Mouse (Mus musculus) thymus, adult 2 months (tissue): ENCODE measurements around the gene Arl6ip4. TPM values are rescaled to one million over a fixed set of nuclear protein-coding genes. Genes with fewer than 3 reads are reported as not detected.
A peak's percentile ranks its signal among the peaks of the same experiment; 100 is the strongest.

Experiments used
- DNase-seq: peaks from one replicate; pipeline ENCODE4 v3.0.0; 2021
- H3K27ac ChIP-seq: fragments of 200-500 bp; 2 replicates; pipeline ENCODE4 v1.5.1; 2012; ENCODE audit warnings: low read length, control low read depth; ENCODE audit not compliant: control insufficient read depth, insufficient read depth
- H3K27me3 ChIP-seq: fragments of 200-500 bp; 2 replicates; pipeline ENCODE4 v1.6.1; 2012; ENCODE audit warnings: mild to moderate bottlenecking, low read length, moderate library complexity, mixed read lengths; ENCODE audit not compliant: control insufficient read depth, insufficient read depth
- H3K36me3 ChIP-seq: fragments of 200-500 bp; 2 replicates; pipeline ENCODE4 v1.6.1; 2012; ENCODE audit warnings: mild to moderate bottlenecking, low read length, moderate library complexity; ENCODE audit not compliant: control insufficient read depth, insufficient read depth
- H3K4me1 ChIP-seq: fragments of 200-500 bp; replicated peaks from 2 replicates; pipeline ENCODE4 v1.6.1; 2012; ENCODE audit warnings: low read length; ENCODE audit not compliant: control insufficient read depth, insufficient read depth
- H3K4me3 ChIP-seq: fragments of 200-500 bp; 2 replicates; pipeline ENCODE4 v1.5.1; 2012; ENCODE audit warnings: mild to moderate bottlenecking, low read length, control low read depth, moderate library complexity; ENCODE audit not compliant: control insufficient read depth, insufficient read depth
- CTCF ChIP-seq: fragments of 200-500 bp; IDR thresholded peaks from 2 replicates; pipeline ENCODE4 v1.5.1; 2012; ENCODE audit warnings: mild to moderate bottlenecking, control low read depth, low read length, moderate library complexity, borderline replicate concordance; ENCODE audit not compliant: control insufficient read depth, poor library complexity, insufficient read depth; ENCODE audit errors: extremely low read depth
- POLR2A ChIP-seq: fragments of 200-500 bp; IDR thresholded peaks from 2 replicates; pipeline ENCODE4 v1.6.1; 2012; ENCODE audit warnings: mild to moderate bottlenecking, low read length, control low read depth, moderate library complexity; ENCODE audit not compliant: control insufficient read depth, poor library complexity, insufficient read depth; ENCODE audit errors: extremely low read depth
- WGBS: fragments of 180-500 bp; shearing (Covaris S2); methylation state at CpG from one replicate; pipeline ENCODE4 v1.1.7; 2018; 5-methylcytosine and 5-hydroxymethylcytosine counted together
- polyA plus RNA-seq: library from polyadenylated mRNA; depleted of rRNA; stranded (reverse); fragments of >200 nt; gene quantifications from 2 replicates; pipeline ENCODE4 v1.2.3, GENCODE M21; 2012; rRNA removed

The Arl6ip4 gene
- polyA plus RNA-seq, 1 experiment = 50.8 TPM

- H3K27me3 ChIP-seq = no peaks in the 10 kb centered on the region
- no peak overlapping the region for H3K27ac ChIP-seq
- 96% methylated on average over 10 of the region's 10 CpGs for WGBS
- peaks cover 38% of the 10 kb centered on the region for H3K4me1 ChIP-seq
- H3K4me3 ChIP-seq = no peak overlapping the region
- DNase-seq = no peak
- H3K36me3 ChIP-seq = no peaks in the 10 kb centered on the region
- TF ChIP-seq POLR2A = no peak
- TF ChIP-seq CTCF = no peak
These were observed 45.9 kb downstream of the Arl6ip4 start for GRCm38 (mm10) chr5:124161831-124162230.

GRCm38 (mm10) chr5:124162577-124162976, 46.7 kb downstream of the Arl6ip4 start:
- H3K27me3 ChIP-seq = no peaks in the 10 kb centered on the region
- H3K27ac ChIP-seq = peak overlapping the region; percentile 10; the same call in 1 of the 2 replicates
- no peaks in the 10 kb centered on the region for H3K36me3 ChIP-seq
- H3K4me3 ChIP-seq = no peak overlapping the region
- H3K4me1 ChIP-seq = peaks cover 45% of the 10 kb centered on the region
- peak; percentile 87 for DNase-seq
- WGBS = 81% methylated on average over 5 of the region's 5 CpGs
- TF ChIP-seq POLR2A = no peak
- no peak for TF ChIP-seq CTCF

- no peaks in the 10 kb centered on the region for H3K36me3 ChIP-seq
- peaks cover 53% of the 10 kb centered on the region for H3K4me1 ChIP-seq
- H3K4me3 ChIP-seq = no peak overlapping the region
- TF ChIP-seq POLR2A = no peak
- TF ChIP-seq CTCF = no peak
- H3K27me3 ChIP-seq = no peaks in the 10 kb centered on the region
- no peak overlapping the region for H3K27ac ChIP-seq
- WGBS = 91% methylated on average over 11 of the region's 11 CpGs
- no peak for DNase-seq
These were observed 47.6 kb downstream of the Arl6ip4 start for GRCm38 (mm10) chr5:124163445-124163844.

GRCm38 (mm10) chr5:124165622-124166570, 50.0 kb downstream of the Arl6ip4 start:
- Histone ChIP-seq H3K36me3 (no peaks in the 10 kb centered on the region), H3K27ac (peak overlapping the region; percentile 90), H3K4me1 (peaks cover 56% of the 10 kb centered on the region), H3K4me3 (no peak overlapping the region), H3K27me3 (no peaks in the 10 kb centered on the region)
- peak; percentile 75 for DNase-seq
- whole genome bisulfite sequencing = 27% methylated on average over 15 of the region's 15 CpGs
- TF ChIP-seq CTCF (peak; percentile 42; the same call in 1 of the 2 replicates), POLR2A (no peak)

- Histone ChIP-seq H3K36me3 (no peaks in the 10 kb centered on the region), H3K4me1 (peaks cover 56% of the 10 kb centered on the region), H3K27ac (peak overlapping the region; percentile 90), H3K4me3 (no peak overlapping the region), H3K27me3 (no peaks in the 10 kb centered on the region)
- no peak for DNase-seq
- TF ChIP-seq POLR2A = no peak
- no peak for TF ChIP-seq CTCF
These were observed 50.9 kb downstream of the Arl6ip4 start for GRCm38 (mm10) chr5:124166741-124167140.

GRCm38 (mm10) chr5:124167621-124168020, 51.7 kb downstream of the Arl6ip4 start:
- H3K4me3 ChIP-seq = no peak overlapping the region
- H3K27ac ChIP-seq = peak overlapping the region; percentile 13; the same call in 1 of the 2 replicates
- H3K4me1 ChIP-seq = peaks cover 56% of the 10 kb centered on the region
- H3K27me3 ChIP-seq = no peaks in the 10 kb centered on the region
- no peak for TF ChIP-seq CTCF
- no peak for TF ChIP-seq POLR2A
- 60% methylated on average over 10 of the region's 10 CpGs for WGBS
- DNase-seq = no peak
- no peaks in the 10 kb centered on the region for H3K36me3 ChIP-seq

Other genes with a start within 250 kb of the Arl6ip4 start
- 3.1 and 4.7 TPM in 2 replicates for gene Hcar1, start 236.1 kb upstream of the Arl6ip4 start, polyA plus RNA-seq
- gene Denr, start 208.9 kb upstream of the Arl6ip4 start, polyA plus RNA-seq = 9.7 and 11.8 TPM in 2 replicates
- 0.42 and 0.62 TPM in 2 replicates for gene Gm43518, start 188.7 kb upstream of the Arl6ip4 start, polyA plus RNA-seq
- gene Ccdc62, start 185.4 kb upstream of the Arl6ip4 start, polyA plus RNA-seq = 2.3 and 3.8 TPM in 2 replicates
- gene Hip1r, start 142.5 kb upstream of the Arl6ip4 start, polyA plus RNA-seq = 12.5 and 13.8 TPM in 2 replicates
- gene Vps37b, start 83.8 kb upstream of the Arl6ip4 start, polyA plus RNA-seq = 111 and 119 TPM in 2 replicates
- gene Abcb9, start 20.3 kb upstream of the Arl6ip4 start, polyA plus RNA-seq = 48.2 and 54.0 TPM in 2 replicates
- 87.7 and 88.9 TPM in 2 replicates for gene Ogfod2, start 3.8 kb upstream of the Arl6ip4 start, polyA plus RNA-seq
- 279 and 356 TPM in 2 replicates for gene Pitpnm2, start 133.7 kb downstream of the Arl6ip4 start, polyA plus RNA-seq
- gene Mphosph9, start 211.9 kb downstream of the Arl6ip4 start, polyA plus RNA-seq = 16.2 and 19.6 TPM in 2 replicates
- gene 2810006K23Rik, start 212.0 kb downstream of the Arl6ip4 start, polyA plus RNA-seq = 5.7 and 6.4 TPM in 2 replicates
- 191 and 206 TPM in 2 replicates for gene Cdk2ap1, start 247.0 kb downstream of the Arl6ip4 start, polyA plus RNA-seq